Mouse (Mus musculus) gastrocnemius, adult 2 months (tissue): ENCODE results near the gene Acss3. TPM values are rescaled to one million over a fixed set of nuclear protein-coding genes. Genes with fewer than 3 reads are reported as not detected.

Source experiments
- DNase-seq: peaks from one replicate; pipeline ENCODE4 v3.0.0; 2022
- H3K27ac ChIP-seq: fragments of 200-600 bp; 2 replicates; pipeline ENCODE4 v1.8.1; 2022; ENCODE audit warnings: mild to moderate bottlenecking
- H3K4me3 ChIP-seq: fragments of 200-600 bp; 2 replicates; pipeline ENCODE4 v1.8.1; 2022; ENCODE audit warnings: mild to moderate bottlenecking, moderate library complexity
- CTCF ChIP-seq: fragments of 200-600 bp; IDR thresholded peaks from 2 replicates; pipeline ENCODE4 v1.8.1; 2022; ENCODE audit warnings: antibody characterized with exemption, mild to moderate bottlenecking, moderate library complexity
- intact Hi-C: fragments of 180-260 bp; cut with DNase I; formaldehyde crosslinking; loops from one replicate; pipeline ENCODE4 v1.15.1; 2025
- long read RNA-seq, 2 experiments: library from polyadenylated mRNA; stranded (forward); transcript quantifications; one replicate each; pipeline ENCODE4 v2.0.0; 2021
- total RNA-seq, 2 experiments: library from RNA; stranded (reverse); gene quantifications; 2 replicates each; pipeline ENCODE4 v1.2.3; 2021

Gene Acss3
- total RNA-seq: 1 to 10 TPM; 5.4 TPM
- long read RNA-seq, experiment 1, full-length matches to known transcripts: 2 of 3 reads
- long read RNA-seq, experiment 1, partial matches to known transcripts: 1 of 3 reads
- long read RNA-seq, experiment 1, other reads (novel, unspliced or antisense): 0 of 3 reads
- long read RNA-seq, experiment 2, full-length matches to known transcripts: 2 of 3 reads
- long read RNA-seq, experiment 2, partial matches to known transcripts: 1 of 3 reads
- long read RNA-seq, experiment 2, other reads (novel, unspliced or antisense): 0 of 3 reads

DNA sequence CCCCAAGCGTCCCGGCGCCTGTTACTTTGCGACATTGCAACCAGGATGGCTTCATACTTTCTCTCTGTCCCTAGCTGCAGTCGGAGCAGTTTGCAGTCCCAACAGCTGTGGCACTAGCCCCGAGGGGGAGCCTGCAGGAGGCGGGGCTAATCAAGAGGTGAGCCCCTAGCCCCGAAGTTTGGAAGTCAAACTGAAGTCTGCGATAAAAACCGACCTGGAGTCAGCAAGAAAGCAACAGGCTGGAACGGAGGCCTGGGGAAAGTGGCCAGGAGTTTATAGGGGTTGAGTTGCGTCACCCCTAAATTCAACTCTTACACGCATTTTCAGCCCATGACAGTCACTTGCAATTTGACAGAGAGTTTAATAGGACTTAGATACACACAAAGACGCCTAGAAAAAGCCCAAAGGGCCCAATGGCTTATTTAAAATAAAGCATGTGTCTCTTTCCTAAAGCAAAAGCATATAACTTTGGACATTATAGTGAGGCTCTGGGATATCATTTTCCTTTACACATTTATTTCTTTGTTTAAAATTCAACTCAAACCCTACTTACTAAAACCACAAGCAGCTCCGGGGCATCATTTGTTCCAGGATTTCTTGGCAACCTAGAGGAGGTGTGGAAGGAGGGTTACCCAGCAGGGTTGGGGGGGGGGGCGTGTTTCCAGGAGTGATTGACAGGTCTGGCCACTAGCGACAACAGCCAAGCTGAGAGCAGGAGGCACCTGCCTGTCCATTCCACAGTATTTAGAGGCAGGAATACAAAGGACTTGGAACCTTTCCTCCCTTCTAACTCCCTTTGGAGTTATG lies at the start of gene Acss3:
Gene Acss3, minus strand, starts transcription at position 140 of the 807 bp plus-strand sequence.
- peak within 1 kb of the TSS; percentile 87 for H3K4me3 ChIP-seq
- DNase-seq: peak; percentile 82
- intact Hi-C loops: no loop called here
- H3K27ac ChIP-seq: peak within 1 kb of the TSS; percentile 88
- TF ChIP-seq CTCF: no peak; the same call in 1 of the 2 replicates

GRCm38 (mm10) chr10:107172003-107172689 lies 48.7 kb upstream of the Acss3 start:
- no peak overlapping the region for H3K4me3 ChIP-seq
- no peak for TF ChIP-seq CTCF
- no peak overlapping the region for H3K27ac ChIP-seq
- DNase-seq: no peak
- intact Hi-C loops: no loop called here

- Histone ChIP-seq H3K4me3 (no peak overlapping the region), H3K27ac (no peak overlapping the region)
- intact Hi-C loops: no loop called here
- no peak for TF ChIP-seq CTCF
- no peak for DNase-seq
Measured at GRCm38 (mm10) chr10:107166486-107166885, 43.0 kb upstream of the Acss3 start.

- no peak for TF ChIP-seq CTCF
- DNase-seq: no peak
- intact Hi-C loops: no loop called here
- no peak overlapping the region for H3K27ac ChIP-seq
- H3K4me3 ChIP-seq: no peak overlapping the region
Measured at GRCm38 (mm10) chr10:107148759-107149158, 25.3 kb upstream of the Acss3 start.

- DNase-seq: no peak
- Histone ChIP-seq H3K27ac (no peak overlapping the region), H3K4me3 (no peak overlapping the region)
- intact Hi-C loops: no loop called here
- TF ChIP-seq CTCF: no peak
Measured at GRCm38 (mm10) chr10:107144016-107144415, 20.5 kb upstream of the Acss3 start.

DNA sequence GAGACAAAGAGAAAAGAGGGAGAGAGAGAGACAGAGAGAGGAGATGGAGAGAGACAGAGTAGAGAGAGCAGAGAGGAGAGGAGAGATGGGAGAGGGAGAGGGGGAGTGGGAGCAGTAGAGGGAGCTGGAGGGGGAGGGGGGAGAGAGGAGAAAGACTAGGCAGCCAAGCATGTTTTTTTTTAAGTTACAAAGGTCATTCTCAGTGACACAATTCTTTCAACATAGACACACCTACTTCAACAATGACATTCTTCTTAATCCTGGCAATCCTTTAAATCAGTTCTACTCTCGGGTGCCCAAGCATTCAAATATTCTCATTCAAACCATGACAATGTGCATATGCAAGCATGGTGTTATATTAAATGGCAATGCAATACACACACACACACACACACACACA lies 19.4 kb upstream of the Acss3 start:
- DNase-seq: no peak
- TF ChIP-seq CTCF: no peak
- Histone ChIP-seq H3K4me3 (no peak overlapping the region), H3K27ac (no peak overlapping the region)
- intact Hi-C loops: no loop called here

DNA sequence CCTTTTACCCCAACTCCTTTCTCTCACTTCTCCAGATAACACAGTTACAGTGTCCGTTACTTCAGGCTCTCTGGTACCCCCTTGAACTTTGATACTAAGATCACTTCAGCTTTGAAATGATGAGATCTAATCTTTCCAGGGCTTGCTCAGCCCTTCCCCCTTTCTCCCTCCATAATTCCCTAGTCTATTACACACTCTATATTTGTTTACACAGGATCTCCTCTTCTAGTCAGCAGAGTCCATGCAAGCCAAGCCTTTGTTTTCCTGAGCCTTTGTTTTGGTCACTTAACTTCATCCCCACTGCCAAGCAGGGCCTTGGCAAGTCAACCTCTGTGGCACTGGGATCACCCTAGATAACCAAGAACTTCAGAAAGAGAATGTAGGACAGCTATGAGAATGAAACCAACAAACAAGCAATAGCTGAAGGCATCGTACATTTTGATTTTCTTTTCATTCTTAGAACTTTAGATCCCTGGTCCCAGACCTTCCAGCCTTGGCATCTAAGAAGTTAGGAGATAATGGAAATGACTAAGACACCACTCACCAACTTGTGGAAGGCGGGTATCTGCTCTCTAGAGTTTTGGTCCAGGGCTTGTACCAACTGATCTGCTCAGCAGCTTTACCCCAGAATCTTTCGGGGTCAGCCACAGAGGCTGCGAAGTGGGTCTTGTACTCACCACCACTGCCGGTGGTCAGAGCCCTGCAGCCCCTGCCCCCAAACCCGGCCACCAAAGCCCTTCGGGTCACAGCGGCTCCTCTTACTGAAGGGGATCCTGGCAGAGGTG lies 532 bp downstream of the Acss3 start:
- intact Hi-C loops: no loop called here
- Histone ChIP-seq H3K27ac (peak overlapping the region; percentile 88), H3K4me3 (peak overlapping the region; percentile 87)
- DNase-seq: no peak
- no peak for TF ChIP-seq CTCF

DNA sequence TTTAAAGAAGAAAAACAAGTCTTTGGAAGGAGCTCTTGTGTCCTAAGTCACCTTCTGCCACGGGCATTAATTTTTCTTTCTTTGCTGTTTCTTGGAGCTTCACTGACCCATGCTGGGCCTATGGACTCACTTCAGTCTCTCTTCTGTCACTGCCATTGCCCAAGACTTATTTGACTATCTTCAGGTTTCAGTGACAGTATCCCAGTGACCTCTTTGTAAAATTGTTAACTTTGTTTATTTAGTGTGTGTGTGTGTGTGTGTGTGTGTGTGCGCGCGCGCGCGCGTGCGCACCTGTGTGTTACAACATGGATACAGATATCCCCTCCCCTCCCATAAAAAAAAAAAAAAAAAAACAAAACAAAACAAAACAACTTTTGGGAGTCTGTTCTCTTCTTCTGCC lies 2.2 kb downstream of the Acss3 start:
- no peak for TF ChIP-seq CTCF
- no peak for DNase-seq
- intact Hi-C loops: no loop called here
- no peak overlapping the region for H3K4me3 ChIP-seq
- H3K27ac ChIP-seq: no peak overlapping the region

DNA sequence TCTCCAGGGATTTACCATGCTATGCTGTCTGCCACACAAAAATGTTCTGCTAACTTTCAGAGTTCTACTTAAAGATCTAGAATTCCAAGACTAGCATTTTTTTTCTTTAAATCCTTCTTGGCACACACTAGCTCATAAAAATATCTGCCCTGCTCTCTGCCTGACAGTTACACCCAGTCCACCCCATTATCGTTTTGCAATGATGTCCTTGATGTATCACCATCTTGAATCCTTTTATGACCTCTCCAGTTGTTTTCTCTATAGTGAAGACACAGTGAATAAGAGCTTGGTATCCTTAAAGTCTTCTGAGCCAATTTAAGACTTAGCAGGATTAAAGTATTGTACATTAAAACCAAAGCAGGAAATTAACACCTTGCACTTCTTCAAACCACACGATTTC lies 4.3 kb downstream of the Acss3 start:
- Histone ChIP-seq H3K27ac (no peak overlapping the region), H3K4me3 (no peak overlapping the region)
- DNase-seq: no peak
- TF ChIP-seq CTCF: no peak
- intact Hi-C loops: no loop called here

DNA sequence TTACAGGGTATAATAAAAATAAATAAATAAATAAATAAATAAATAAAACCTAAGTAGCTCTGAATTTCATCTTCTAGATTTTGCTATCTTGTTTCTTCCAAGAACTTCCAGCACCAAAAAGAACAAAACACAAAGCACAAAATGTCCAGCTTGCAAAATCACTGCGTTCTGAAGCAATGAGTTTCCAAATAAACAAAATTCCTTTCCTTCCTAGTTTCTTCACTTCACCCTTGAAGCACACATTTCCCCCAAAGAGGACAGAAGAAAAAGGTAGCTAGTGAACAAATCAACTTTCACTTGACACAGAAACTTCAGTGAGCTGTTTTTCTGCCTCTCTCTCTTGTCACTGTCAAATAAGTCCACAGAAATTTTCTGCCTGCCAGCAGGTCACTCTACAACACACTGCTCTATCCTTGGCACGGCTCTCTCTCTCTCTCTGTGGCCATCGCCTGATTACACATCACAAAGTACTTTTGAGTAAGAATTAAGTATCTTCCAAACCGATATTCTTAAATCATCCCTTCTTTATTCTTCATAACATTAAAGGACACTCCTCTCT lies 6.7 kb downstream of the Acss3 start:
- H3K4me3 ChIP-seq: no peak overlapping the region
- no peak for TF ChIP-seq CTCF
- H3K27ac ChIP-seq: peak overlapping the region; percentile 58
- intact Hi-C loops: no loop called here
- no peak for DNase-seq

DNA sequence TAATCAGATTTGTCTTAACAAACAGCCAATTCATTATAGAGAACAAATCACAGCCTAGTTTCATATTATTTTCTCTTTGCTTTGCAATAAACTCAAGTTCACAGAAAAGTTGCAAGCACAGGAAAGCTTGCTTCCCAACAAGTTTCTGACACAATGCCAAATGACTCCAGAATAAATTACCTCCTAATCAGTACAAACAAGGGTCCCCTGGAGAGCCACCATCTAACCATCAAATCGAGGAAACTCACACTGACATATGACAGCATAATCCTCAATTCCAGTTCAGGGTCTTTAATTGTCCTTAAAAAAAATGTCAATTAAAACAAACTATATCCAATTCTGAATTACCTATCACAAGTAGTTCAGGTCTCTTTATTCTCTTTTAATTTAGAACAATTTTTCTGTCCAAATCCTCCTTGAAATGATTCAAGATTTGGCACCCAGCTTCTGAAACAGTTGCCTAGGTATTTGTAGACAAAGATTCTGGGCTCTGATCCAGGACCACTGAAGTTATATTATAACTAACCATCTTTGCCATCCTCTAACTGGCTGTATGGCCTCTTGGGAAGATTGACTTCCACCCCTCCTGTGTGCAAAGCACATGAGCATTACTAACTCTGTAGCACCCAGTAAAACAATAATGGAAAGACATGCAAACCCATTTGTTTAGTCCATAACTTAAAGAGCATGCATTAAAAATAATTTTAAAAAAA lies 7.4 kb downstream of the Acss3 start:
- TF ChIP-seq CTCF: no peak
- intact Hi-C loops: no loop called here
- no peak for DNase-seq
- Histone ChIP-seq H3K27ac (peak overlapping the region; percentile 58; the same call in 1 of the 2 replicates), H3K4me3 (no peak overlapping the region)
